Mouse (Mus musculus): Measurements from ENCODE around the gene Fank1. TPM values are rescaled to one million over a fixed set of nuclear protein-coding genes. Genes with fewer than 3 reads are reported as not detected.
A peak's percentile ranks its signal among the peaks of the same experiment; 100 is the strongest.

Gene Fank1
- polyA plus RNA-seq, 1 experiment from 2014 or later = 2.2 TPM

- Histone ChIP-seq H3K4me2 (replicated peaks; ENCODE audit: low read depth, low read length) (no peak overlapping the region), H3K4me1 (replicated peaks; ENCODE audit: control insufficient read depth, insufficient read depth, low read length) (no peaks in the 10 kb centered on the region), H3K27ac (ENCODE audit: low read depth, low read length) (no peak overlapping the region), H3K36me3 (ENCODE audit: control insufficient read depth, insufficient read depth, low read length) (no peaks in the 10 kb centered on the region), H3K27me3 (ENCODE audit: control insufficient read depth, insufficient read depth, low read length) (no peaks in the 10 kb centered on the region), H3K4me3 (ENCODE audit: low read depth, low read length) (no peak overlapping the region), H3K9ac (ENCODE audit: low read depth, low read length) (no peak overlapping the region), H3K9me3 (ENCODE audit: control insufficient read depth, low read length) (no peaks in the 10 kb centered on the region)
- DNase-seq (ENCODE audit: low spot score) = no peak
- no peak for ATAC-seq (ENCODE audit: low FRiP score)
- WGBS = 76% methylated on average over 6 of the region's 6 CpGs
These were observed 5.3 kb downstream of the Fank1 start for GRCm38 (mm10) chr7:133781991-133782390.

GRCm38 (mm10) chr7:133782717-133783435 is 6.2 kb downstream of the Fank1 start, which contains the start of gene Dhx32:
Dhx32 (minus strand) TSS chr7:133782726.
- no peak for ATAC-seq (ENCODE audit: low FRiP score)
- H3K27ac ChIP-seq (ENCODE audit: low read depth, low read length) = no peak within 1 kb of the TSS
- H3K36me3 ChIP-seq (ENCODE audit: control insufficient read depth, insufficient read depth, low read length) = no peaks in the 10 kb centered on the region
- no peak within 1 kb of the TSS for H3K4me3 ChIP-seq (ENCODE audit: low read depth, low read length)
- no peaks in the 10 kb centered on the region for H3K9me3 ChIP-seq (ENCODE audit: control insufficient read depth, low read length)
- H3K9ac ChIP-seq (ENCODE audit: low read depth, low read length) = no peak within 1 kb of the TSS
- DNase-seq (ENCODE audit: low spot score) = peak; percentile 81
- H3K4me1 ChIP-seq (replicated peaks; ENCODE audit: control insufficient read depth, insufficient read depth, low read length) = no peaks in the 10 kb centered on the region
- H3K27me3 ChIP-seq (ENCODE audit: control insufficient read depth, insufficient read depth, low read length) = no peaks in the 10 kb centered on the region
- no peak within 1 kb of the TSS for H3K4me2 ChIP-seq (replicated peaks; ENCODE audit: low read depth, low read length)
- WGBS = 29% methylated on average over 18 of the region's 18 CpGs

GRCm38 (mm10) chr7:133787571-133787970 is 10.9 kb downstream of the Fank1 start:
- Histone ChIP-seq H3K4me3 (ENCODE audit: low read depth, low read length) (no peak overlapping the region), H3K27ac (ENCODE audit: low read depth, low read length) (no peak overlapping the region)
- ATAC-seq (ENCODE audit: low FRiP score) = no peak

GRCm38 (mm10) chr7:133788147-133788546 is 11.5 kb downstream of the Fank1 start:
- Histone ChIP-seq H3K36me3 (ENCODE audit: control insufficient read depth, insufficient read depth, low read length) (no peaks in the 10 kb centered on the region), H3K4me3 (ENCODE audit: low read depth, low read length) (no peak overlapping the region), H3K4me2 (replicated peaks; ENCODE audit: low read depth, low read length) (no peak overlapping the region), H3K27ac (ENCODE audit: low read depth, low read length) (no peak overlapping the region), H3K9ac (ENCODE audit: low read depth, low read length) (no peak overlapping the region), H3K9me3 (ENCODE audit: control insufficient read depth, low read length) (no peaks in the 10 kb centered on the region), H3K27me3 (ENCODE audit: control insufficient read depth, insufficient read depth, low read length) (no peaks in the 10 kb centered on the region), H3K4me1 (replicated peaks; ENCODE audit: control insufficient read depth, insufficient read depth, low read length) (no peaks in the 10 kb centered on the region)
- ATAC-seq (ENCODE audit: low FRiP score) (no peak), DNase-seq (ENCODE audit: low spot score) (no peak)
- WGBS = 74% methylated on average over 3 of the region's 3 CpGs

More at GRCm38 (mm10) chr7:133787571-133787970, 10.9 kb downstream of the Fank1 start:
- DNase-seq (ENCODE audit: low spot score) = no peak
- H3K4me1 ChIP-seq (replicated peaks; ENCODE audit: control insufficient read depth, insufficient read depth, low read length) = no peaks in the 10 kb centered on the region
- no peaks in the 10 kb centered on the region for H3K36me3 ChIP-seq (ENCODE audit: control insufficient read depth, insufficient read depth, low read length)
- H3K9ac ChIP-seq (ENCODE audit: low read depth, low read length) = no peak overlapping the region
- H3K9me3 ChIP-seq (ENCODE audit: control insufficient read depth, low read length) = no peaks in the 10 kb centered on the region
- 89% methylated on average over 6 of the region's 6 CpGs for WGBS
- no peak overlapping the region for H3K4me2 ChIP-seq (replicated peaks; ENCODE audit: low read depth, low read length)
- H3K27me3 ChIP-seq (ENCODE audit: control insufficient read depth, insufficient read depth, low read length) = no peaks in the 10 kb centered on the region

GRCm38 (mm10) chr7:133790171-133790570 is 13.5 kb downstream of the Fank1 start:
- Histone ChIP-seq H3K4me2 (replicated peaks; ENCODE audit: low read depth, low read length) (no peak overlapping the region), H3K9me3 (ENCODE audit: control insufficient read depth, low read length) (no peaks in the 10 kb centered on the region), H3K27me3 (ENCODE audit: control insufficient read depth, insufficient read depth, low read length) (no peaks in the 10 kb centered on the region), H3K9ac (ENCODE audit: low read depth, low read length) (no peak overlapping the region), H3K4me1 (replicated peaks; ENCODE audit: control insufficient read depth, insufficient read depth, low read length) (no peaks in the 10 kb centered on the region), H3K36me3 (ENCODE audit: control insufficient read depth, insufficient read depth, low read length) (no peaks in the 10 kb centered on the region), H3K4me3 (ENCODE audit: low read depth, low read length) (no peak overlapping the region), H3K27ac (ENCODE audit: low read depth, low read length) (no peak overlapping the region)
- WGBS = 92% methylated on average over 4 of the region's 4 CpGs
- no peak for DNase-seq (ENCODE audit: low spot score)
- ATAC-seq (ENCODE audit: low FRiP score) = no peak

GRCm38 (mm10) chr7:133790608-133791229 is 14.1 kb downstream of the Fank1 start:
- no peak for ATAC-seq (ENCODE audit: low FRiP score)
- no peak overlapping the region for H3K4me2 ChIP-seq (replicated peaks; ENCODE audit: low read depth, low read length)
- no peaks in the 10 kb centered on the region for H3K9me3 ChIP-seq (ENCODE audit: control insufficient read depth, low read length)
- no peak overlapping the region for H3K4me3 ChIP-seq (ENCODE audit: low read depth, low read length)
- no peaks in the 10 kb centered on the region for H3K36me3 ChIP-seq (ENCODE audit: control insufficient read depth, insufficient read depth, low read length)
- H3K27me3 ChIP-seq (ENCODE audit: control insufficient read depth, insufficient read depth, low read length) = no peaks in the 10 kb centered on the region
- no peak for DNase-seq (ENCODE audit: low spot score)
- no peaks in the 10 kb centered on the region for H3K4me1 ChIP-seq (replicated peaks; ENCODE audit: control insufficient read depth, insufficient read depth, low read length)
- H3K9ac ChIP-seq (ENCODE audit: low read depth, low read length) = no peak overlapping the region
- 88% methylated on average over 4 of the region's 4 CpGs for WGBS
- no peak overlapping the region for H3K27ac ChIP-seq (ENCODE audit: low read depth, low read length)

GRCm38 (mm10) chr7:133792771-133793170 is 16.1 kb downstream of the Fank1 start:
- Histone ChIP-seq H3K9ac (ENCODE audit: low read depth, low read length) (no peak overlapping the region), H3K4me2 (replicated peaks; ENCODE audit: low read depth, low read length) (no peak overlapping the region), H3K36me3 (ENCODE audit: control insufficient read depth, insufficient read depth, low read length) (no peaks in the 10 kb centered on the region), H3K27ac (ENCODE audit: low read depth, low read length) (no peak overlapping the region), H3K9me3 (ENCODE audit: control insufficient read depth, low read length) (no peaks in the 10 kb centered on the region), H3K4me1 (replicated peaks; ENCODE audit: control insufficient read depth, insufficient read depth, low read length) (no peaks in the 10 kb centered on the region), H3K4me3 (ENCODE audit: low read depth, low read length) (no peak overlapping the region), H3K27me3 (ENCODE audit: control insufficient read depth, insufficient read depth, low read length) (no peaks in the 10 kb centered on the region)
- DNase-seq (ENCODE audit: low spot score) = no peak
- WGBS = 29% methylated on average over 1 of the region's 1 CpGs
- no peak for ATAC-seq (ENCODE audit: low FRiP score)

GRCm38 (mm10) chr7:133793248-133794131 is 16.8 kb downstream of the Fank1 start:
- ATAC-seq (ENCODE audit: low FRiP score) (no peak), DNase-seq (ENCODE audit: low spot score) (no peak)
- Histone ChIP-seq H3K4me3 (ENCODE audit: low read depth, low read length) (no peak overlapping the region), H3K9me3 (ENCODE audit: control insufficient read depth, low read length) (no peaks in the 10 kb centered on the region), H3K4me1 (replicated peaks; ENCODE audit: control insufficient read depth, insufficient read depth, low read length) (no peaks in the 10 kb centered on the region), H3K27me3 (ENCODE audit: control insufficient read depth, insufficient read depth, low read length) (no peaks in the 10 kb centered on the region), H3K27ac (ENCODE audit: low read depth, low read length) (no peak overlapping the region), H3K9ac (ENCODE audit: low read depth, low read length) (no peak overlapping the region), H3K36me3 (ENCODE audit: control insufficient read depth, insufficient read depth, low read length) (no peaks in the 10 kb centered on the region), H3K4me2 (replicated peaks; ENCODE audit: low read depth, low read length) (no peak overlapping the region)
- 73% methylated on average over 10 of the region's 10 CpGs for WGBS
